ENCODE assay signal across 14 mouse cellular contexts in the genomic region with DNA sequence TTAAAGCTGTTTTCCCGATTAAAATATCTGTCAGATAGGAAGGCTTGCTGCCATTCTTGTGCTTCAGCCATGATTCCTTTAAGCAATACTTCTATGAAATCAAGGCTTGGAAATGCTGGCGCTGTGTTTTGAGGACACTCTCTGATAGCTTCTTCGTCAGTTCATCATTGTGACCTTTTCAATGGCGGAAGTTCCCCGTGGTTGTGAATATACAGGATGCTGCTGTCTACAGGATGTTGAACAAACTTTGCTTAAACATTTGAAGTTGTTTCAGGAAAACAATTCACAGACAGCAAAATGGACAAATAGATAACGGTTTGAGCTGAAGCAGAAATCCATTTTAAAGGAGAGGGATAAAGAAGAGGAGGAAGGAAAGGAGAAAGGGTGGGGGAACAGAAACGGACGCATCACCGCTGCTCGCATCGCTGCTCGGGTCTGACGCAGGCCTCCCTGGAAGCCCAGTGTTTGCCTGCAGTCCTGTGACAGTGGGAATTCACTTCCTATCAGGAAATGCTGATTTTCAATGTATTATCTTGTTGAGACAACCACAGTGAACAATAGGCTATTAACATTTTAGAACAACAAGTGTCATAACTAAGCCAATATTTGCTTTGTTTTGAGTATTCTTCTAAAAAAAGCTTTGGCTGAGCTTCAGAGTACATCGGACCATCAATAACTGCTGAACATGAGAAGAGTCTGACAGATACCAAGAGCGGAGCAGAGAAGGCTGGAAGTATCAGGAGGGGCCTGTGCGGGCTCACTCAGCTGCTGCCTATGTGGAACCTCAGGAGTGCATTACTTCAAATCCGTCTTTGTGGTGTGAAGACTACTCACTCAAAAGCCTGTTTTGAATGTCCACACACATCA. TPM values are rescaled to one million over a fixed set of nuclear protein-coding genes. Genes with fewer than 3 reads are reported as not detected.
DNase-seq lines count a peak whose midpoint lies in the region; ATAC-seq and TF ChIP-seq lines count a peak whose summit lies in the region.
"Had no signal": no experiment of that assay in that cellular context is flagged by ENCODE, and none has a peak within 500 bp of the region (broad histone marks: within the 10 kb centered on the region; RNA-seq: fewer than 3 reads in every experiment).

No protein-coding gene starts in this region.

- peaks cover 4% of the 10 kb centered on the region; the same call in 1 of the 2 replicates for H3K4me1 ChIP-seq in kidney, embryonic 15.5 days
- H3K4me1 ChIP-seq in lung, adult 2 months (ENCODE audit: control insufficient read depth, insufficient read depth, low read length) = peaks cover 18% of the 10 kb centered on the region

- H3K36me3 ChIP-seq in kidney, embryonic 15.5 days = 0 out of 2 replicates have a peak, but pooled peaks cover 11% of the 10 kb centered on the region
- H3K36me3 ChIP-seq: forebrain, embryonic 15.5 days; hindbrain, embryonic 13.5 days had no signal

- no peaks in the 10 kb centered on the region for H3K9me3 ChIP-seq in kidney, embryonic 15.5 days (replicated peaks)
- H3K9me3 ChIP-seq: embryonic facial prominence, embryonic 13.5 days; forebrain, embryonic 15.5 days; hindbrain, embryonic 13.5 days; limb, embryonic 15.5 days had no signal

- H3K4me3 ChIP-seq in kidney, embryonic 15.5 days (replicated peaks) = no peak overlapping the region
- H3K4me3 ChIP-seq in lung, adult 2 months (replicated peaks; ENCODE audit: extremely low read depth, low read depth, low read length) = no peak overlapping the region
- H3K4me3 ChIP-seq: embryonic facial prominence, embryonic 13.5 days; forebrain, embryonic 15.5 days; hindbrain, embryonic 13.5 days; limb, embryonic 15.5 days had no signal

- 79% methylated on average over 17 of the region's 17 CpGs for WGBS in kidney, embryonic 15.5 days
- 42% methylated on average over 17 of the region's 17 CpGs for whole genome bisulfite sequencing in lung, adult 2 months

- no peak for TF ChIP-seq CTCF in lung, adult 2 months (IDR thresholded peaks at IDR 0.05; ENCODE audit: insufficient read depth, low read length)

- DNase-seq in adrenal gland, postnatal 14 days = peak; percentile 34
- no peak for DNase-seq in adrenal gland, postnatal 25 days
- no peak for DNase-seq in kidney, adult 11 months
- DNase-seq in CD4-positive, CD25-positive, alpha-beta regulatory T cell, adult 2 months (ENCODE audit: low read depth, low spot score) = peak; percentile 78
- DNase-seq in lung, adult 2 months = no peak
- no peak for DNase-seq in urinary bladder, postnatal 4 days (ENCODE audit: low spot score in 2 of 2)
- no peak for DNase-seq in spleen, adult 12 weeks (ENCODE audit: low spot score)
- DNase-seq: adrenal gland, adult 8-10 months; cerebellum, adult 18-20 months had no signal

- no peak overlapping the region for H3K9ac ChIP-seq in kidney, embryonic 15.5 days
- H3K9ac ChIP-seq: embryonic facial prominence, embryonic 13.5 days; forebrain, embryonic 15.5 days; hindbrain, embryonic 13.5 days; limb, embryonic 15.5 days had no signal

- peak overlapping the region; percentile 37; the same call in 1 of the 2 replicates for H3K27ac ChIP-seq in kidney, embryonic 15.5 days
- H3K27ac ChIP-seq: embryonic facial prominence, embryonic 13.5 days; forebrain, embryonic 15.5 days; hindbrain, embryonic 13.5 days; limb, embryonic 15.5 days had no signal

- H3K4me2 ChIP-seq in kidney, embryonic 15.5 days = no peak overlapping the region
- H3K4me2 ChIP-seq: embryonic facial prominence, embryonic 13.5 days; forebrain, embryonic 15.5 days; hindbrain, embryonic 13.5 days; limb, embryonic 15.5 days had no signal

- ATAC-seq in kidney, embryonic 15.5 days (replicated peaks; ENCODE audit: low FRiP score) = no peak; the same call in 1 of the 2 replicates
- ATAC-seq: forebrain, embryonic 15.5 days had no signal

- no peaks in the 10 kb centered on the region for H3K27me3 ChIP-seq in kidney, embryonic 15.5 days
- H3K27me3 ChIP-seq: embryonic facial prominence, embryonic 13.5 days; forebrain, embryonic 15.5 days; hindbrain, embryonic 13.5 days; limb, embryonic 15.5 days had no signal

- TF ChIP-seq POLR2A in lung, adult 2 months (IDR thresholded peaks at IDR 0.05; ENCODE audit: borderline replicate concordance, extremely low read depth, low read depth, low read length) = peak; percentile 10; the same call in 1 of the 2 replicates

RNA-seq across cellular contexts. Expression of gene Add3, which starts 58.7 kb away (rescaled TPM):
- total RNA-seq in adrenal gland, postnatal 14 days (2021) = 67.6 and 74.5 TPM in 2 replicates
- total RNA-seq in adrenal gland, postnatal 25 days (2021) = 48.3 and 51.8 TPM in 2 replicates
- 80.1 and 85.6 TPM in 2 replicates for polyA plus RNA-seq in kidney, embryonic 15.5 days (2015; fragmentation: Nextera tagmentation; extraction: Ambion mirVana)
- 40.0 and 53.0 TPM in 2 replicates for polyA plus RNA-seq in lung, adult 2 months (2012; rRNA removed)

Comparison
In these comparisons a context has a peak if more than half of its experiments do, and no peak if none do; other contexts are left out.
1. DNase-seq: peak in adrenal gland, postnatal 14 days (single experiment) and CD4-positive, CD25-positive, alpha-beta regulatory T cell, adult 2 months (single experiment); none in adrenal gland, postnatal 25 days (single experiment), kidney, adult 11 months (single experiment), lung, adult 2 months (single experiment), urinary bladder, postnatal 4 days (0 of 2) and spleen, adult 12 weeks (single experiment).